Mouse (Mus musculus) gastrocnemius, postnatal 36 days (tissue): ENCODE measurements around the gene Rhebl1. TPM values are rescaled to one million over a fixed set of nuclear protein-coding genes. Genes with fewer than 3 reads are reported as not detected.

Experiments used
- DNase-seq, 2 experiments: peaks; one replicate each; pipeline ENCODE4 v3.0.0; 2022
- intact Hi-C: fragments of 180-260 bp; cut with DNase I; formaldehyde crosslinking; loops from one replicate; pipeline ENCODE4 v1.15.1; 2025
- total RNA-seq, 2 experiments: library from RNA; stranded (reverse); gene quantifications; 2 replicates each; pipeline ENCODE4 v1.2.3; 2021

The Rhebl1 gene
- total RNA-seq, 2 experiments from 2014 or later, result 1.9 to 3.1 TPM

- intact Hi-C loops, result loop anchor here (5.0 kb wide), 1 partner anchor 35 kb away; no protein-coding TSS in a partner anchor
- peak in 1 of 2 experiments; percentile 28 for DNase-seq
Measured at GRCm38 (mm10) chr15:98917091-98917490, 22.8 kb upstream of the Rhebl1 start.

DNA sequence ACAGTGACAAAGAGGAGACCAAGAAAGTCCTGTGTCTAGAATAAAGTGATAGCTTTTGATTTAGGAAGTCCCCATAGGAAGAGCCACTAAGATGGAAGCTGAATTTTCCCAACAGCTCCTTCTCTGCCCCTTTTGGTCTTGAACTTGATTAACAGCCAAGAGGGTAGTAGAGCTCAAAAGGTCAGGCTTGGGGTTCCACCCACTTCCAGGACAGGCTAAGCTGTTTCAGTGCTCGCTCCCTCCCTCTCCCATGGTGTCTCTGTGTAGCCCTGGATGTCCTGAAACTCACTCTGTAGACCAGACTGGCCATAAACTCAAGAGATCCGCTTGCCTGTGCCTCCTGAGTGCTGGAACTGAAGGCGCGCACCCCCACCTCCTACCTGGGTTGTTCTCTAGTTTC is 21.7 kb upstream of the Rhebl1 start:
- intact Hi-C loops, result loop anchor here (5.0 kb wide), 1 partner anchor 34 kb away; no protein-coding TSS in a partner anchor
- DNase-seq, result no peak

DNA sequence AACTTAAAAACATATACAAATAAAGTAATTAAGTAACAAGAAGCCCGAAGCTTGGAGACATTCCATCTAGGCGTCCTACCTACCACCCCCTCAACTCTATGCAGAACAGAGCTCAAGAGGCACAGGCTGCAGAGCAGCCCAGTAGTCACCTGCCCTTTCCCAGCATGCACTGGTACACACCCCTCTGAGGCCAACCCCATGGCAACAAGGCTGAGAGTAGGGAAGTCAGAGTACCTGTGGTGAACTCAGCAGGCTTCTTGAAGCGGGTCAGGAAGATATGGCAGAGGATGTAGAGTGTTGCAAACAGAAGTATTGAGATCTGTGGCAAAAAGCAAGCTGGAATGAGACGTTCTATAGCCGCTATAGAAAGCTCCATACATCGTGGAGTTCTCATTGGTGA is 20.6 kb upstream of the Rhebl1 start:
- intact Hi-C loops, result loop anchor here (5.0 kb wide), 1 partner anchor 33 kb away; no protein-coding TSS in a partner anchor

GRCm38 (mm10) chr15:98904692-98905091 is 10.4 kb upstream of the Rhebl1 start:
- intact Hi-C loops, result no loop called here
- no peak for DNase-seq

More for the DNA sequence above, 20.6 kb upstream of the Rhebl1 start:
- DNase-seq, result no peak

GRCm38 (mm10) chr15:98902600-98902999 is 8.3 kb upstream of the Rhebl1 start:
- no peak for DNase-seq
- intact Hi-C loops, result no loop called here

DNA sequence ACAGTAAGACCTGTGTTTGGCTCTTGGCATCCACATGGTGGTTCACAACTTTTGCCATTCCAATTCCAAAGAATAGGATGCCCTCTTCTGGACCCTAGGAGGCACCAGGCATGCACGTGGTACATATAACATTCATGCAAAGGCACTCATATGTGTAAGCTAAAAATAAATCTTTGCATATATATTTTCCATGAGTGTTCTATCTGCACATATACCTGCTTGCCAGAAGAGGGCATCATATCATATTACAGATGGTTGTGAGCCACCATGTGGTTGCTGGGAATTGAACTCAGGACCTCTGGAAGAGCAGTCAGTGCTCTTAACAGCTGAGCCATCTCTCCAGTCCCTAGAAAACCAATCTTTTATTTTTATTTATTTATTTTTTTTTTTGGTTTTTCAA is 7.2 kb upstream of the Rhebl1 start:
- no peak for DNase-seq
- intact Hi-C loops, result no loop called here

DNA sequence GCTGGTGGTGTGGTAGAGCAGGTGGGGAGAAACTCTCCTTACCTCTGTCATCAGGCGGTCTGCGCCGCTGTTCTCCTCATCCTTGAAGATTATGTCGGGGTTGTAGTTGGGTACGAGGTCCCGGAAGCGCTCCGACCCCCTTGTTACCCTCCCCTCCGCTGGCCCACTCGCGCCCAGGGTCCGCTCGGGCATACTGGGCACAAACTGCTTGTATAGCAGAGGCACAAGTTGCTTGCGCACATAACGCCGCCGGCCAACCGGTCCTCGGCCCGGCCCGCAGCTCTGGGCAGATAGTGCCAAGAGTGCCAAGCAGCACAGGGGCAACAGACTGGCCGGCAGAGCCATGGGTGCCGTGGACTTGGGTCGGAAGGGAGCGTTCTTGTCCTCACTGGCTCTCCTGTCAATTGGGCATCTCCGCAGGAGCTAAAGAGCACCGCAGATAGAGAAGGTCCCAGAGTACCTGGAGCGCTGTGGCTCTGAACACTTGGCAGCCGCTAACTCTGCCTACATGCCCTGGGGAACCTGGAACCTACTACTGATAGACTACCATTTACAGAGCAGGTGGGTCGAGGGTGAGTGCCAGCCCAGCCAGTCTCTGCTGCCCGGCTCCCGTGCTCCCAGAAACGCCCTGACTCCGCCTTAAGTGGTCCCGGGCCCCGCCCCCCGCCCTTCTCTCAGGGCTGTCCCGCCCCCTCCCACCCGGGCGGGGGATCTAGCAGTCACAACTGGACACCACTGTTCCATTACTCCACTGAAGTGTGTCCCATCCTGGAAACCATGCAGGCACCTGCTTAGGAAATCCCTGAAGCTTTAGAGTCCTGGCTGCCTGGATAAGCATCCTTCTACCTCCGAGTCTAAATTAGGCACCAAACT is 3.8 kb upstream of the Rhebl1 start, which contains the start of gene Dhh:
TSS of gene Dhh (minus strand) at position 613 of the 873 bp plus-strand sequence.
- intact Hi-C loops, result no loop called here
- DNase-seq, result no peak

DNA sequence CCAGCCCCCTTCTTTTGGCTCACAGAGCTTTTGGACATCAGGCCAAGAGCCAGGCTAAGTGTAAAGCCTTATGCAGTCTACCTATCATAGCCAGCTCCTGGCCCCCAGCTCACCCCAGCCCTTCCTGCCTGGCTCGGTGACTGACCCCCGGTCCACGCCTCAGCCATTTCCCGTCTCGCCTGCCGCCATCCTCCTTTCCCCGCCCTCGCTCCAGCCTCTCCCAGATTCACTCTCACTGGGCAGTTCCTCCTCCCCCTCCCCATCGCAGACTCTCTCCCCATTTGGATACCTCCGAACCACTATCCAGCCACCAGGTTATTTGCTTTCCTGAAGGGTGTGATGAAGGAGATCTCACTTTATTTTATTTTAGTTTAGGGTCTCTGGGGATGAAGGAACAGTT is 3.2 kb upstream of the Rhebl1 start:
- intact Hi-C loops, result no loop called here
- DNase-seq, result no peak

GRCm38 (mm10) chr15:98895635-98896589 is 1.6 kb upstream of the Rhebl1 start:
- intact Hi-C loops, result no loop called here
- no peak for DNase-seq

DNA sequence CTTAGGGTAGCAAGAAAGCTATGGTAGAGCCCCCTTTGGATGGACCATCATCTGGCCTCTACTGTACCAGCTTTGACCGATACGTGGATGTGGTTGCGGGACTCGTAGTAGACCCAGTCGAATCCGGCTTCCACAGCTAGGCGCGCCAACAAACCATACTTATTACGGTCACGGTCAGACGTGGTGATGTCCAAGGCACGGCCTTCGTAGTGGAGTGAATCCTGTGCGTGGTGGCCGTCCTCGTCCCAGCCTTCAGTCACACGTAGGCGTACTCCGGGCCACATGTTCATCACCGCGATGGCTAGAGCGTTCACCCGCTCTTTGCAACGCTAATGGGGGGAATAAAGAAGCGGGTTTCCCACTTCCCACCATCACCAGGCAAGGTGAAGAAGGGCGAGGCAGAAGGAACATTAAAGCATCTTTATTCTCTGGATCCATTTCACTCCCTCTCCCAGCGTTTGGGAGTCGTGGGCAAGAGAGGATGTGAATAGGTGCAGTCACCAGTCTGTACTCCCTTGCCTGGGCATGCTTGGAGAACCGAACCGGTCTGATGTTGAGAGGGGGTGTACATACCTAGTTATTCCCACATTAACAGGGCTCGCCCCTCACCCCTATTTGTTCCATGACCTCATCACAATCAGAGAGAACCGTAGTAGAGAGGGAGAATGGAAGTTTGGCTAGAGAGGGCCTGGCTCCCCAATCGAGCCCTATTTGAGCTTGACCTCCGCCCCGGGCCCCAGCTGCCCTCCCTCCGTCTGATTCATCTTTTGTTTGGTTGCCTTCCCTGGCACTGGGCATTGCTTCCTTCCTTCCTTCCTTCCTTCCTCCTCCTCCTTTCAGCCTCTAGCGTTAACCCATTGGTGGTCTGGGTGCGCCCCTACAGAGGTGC is 650 bp upstream of the Rhebl1 start:
- intact Hi-C loops, result loop anchor here (5.0 kb wide), 1 partner anchor 97 kb away; no protein-coding TSS in a partner anchor
- no peak for DNase-seq

GRCm38 (mm10) chr15:98893036-98893435 is 1.3 kb downstream of the Rhebl1 start:
- DNase-seq, result no peak
- intact Hi-C loops, result loop anchor here (5.0 kb wide), 1 partner anchor 99 kb away; no protein-coding TSS in a partner anchor

GRCm38 (mm10) chr15:98891907-98892606 is 2.3 kb downstream of the Rhebl1 start:
- DNase-seq, result peak in 1 of 2 experiments; percentile 37
- intact Hi-C loops, result loop anchor here (1.0 to 5.0 kb wide), 2 partner anchors 36 to 100 kb away; no protein-coding TSS in a partner anchor

GRCm38 (mm10) chr15:98891198-98891742 is 3.1 kb downstream of the Rhebl1 start:
- intact Hi-C loops, result loop anchor here (5.0 kb wide), 1 partner anchor 101 kb away; no protein-coding TSS in a partner anchor
- DNase-seq, result no peak

GRCm38 (mm10) chr15:98887526-98887925 is 6.8 kb downstream of the Rhebl1 start:
- intact Hi-C loops, result no loop called here
- no peak for DNase-seq

DNA sequence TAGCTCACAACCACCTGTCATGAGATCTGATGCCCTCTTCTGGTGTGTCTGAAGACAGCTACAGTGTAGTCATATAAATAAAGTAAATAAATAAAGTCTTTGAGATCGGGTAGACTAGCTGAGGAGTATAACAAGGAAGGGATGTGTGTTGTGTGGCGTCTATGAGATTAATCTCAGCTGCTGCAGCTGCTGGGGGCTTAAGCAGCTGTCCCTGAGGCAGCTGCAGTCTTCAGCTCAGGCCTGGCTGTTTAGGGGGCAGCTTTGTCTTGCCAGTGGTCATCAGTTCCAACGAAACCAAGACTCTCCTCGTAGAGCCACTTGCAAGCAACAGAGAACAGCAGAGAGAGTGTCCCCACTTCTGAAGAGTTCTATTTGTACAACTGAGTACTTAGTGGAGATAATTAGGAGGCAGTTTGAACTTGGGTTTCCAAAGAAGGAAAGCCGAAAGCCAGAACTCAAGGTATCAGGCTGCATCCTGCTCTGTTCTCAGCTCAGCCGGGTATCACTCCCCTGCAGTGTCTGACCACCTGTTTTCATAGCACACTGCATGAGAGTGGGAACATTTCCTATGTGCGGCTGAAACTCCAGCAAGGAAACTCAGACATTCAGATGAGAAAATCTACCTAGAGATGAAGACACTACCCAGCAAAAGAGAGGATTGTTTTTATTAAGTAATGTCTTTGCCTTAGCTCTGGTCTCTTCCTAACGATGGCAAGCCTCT is 7.5 kb downstream of the Rhebl1 start:
- intact Hi-C loops, result no loop called here
- no peak for DNase-seq

DNA sequence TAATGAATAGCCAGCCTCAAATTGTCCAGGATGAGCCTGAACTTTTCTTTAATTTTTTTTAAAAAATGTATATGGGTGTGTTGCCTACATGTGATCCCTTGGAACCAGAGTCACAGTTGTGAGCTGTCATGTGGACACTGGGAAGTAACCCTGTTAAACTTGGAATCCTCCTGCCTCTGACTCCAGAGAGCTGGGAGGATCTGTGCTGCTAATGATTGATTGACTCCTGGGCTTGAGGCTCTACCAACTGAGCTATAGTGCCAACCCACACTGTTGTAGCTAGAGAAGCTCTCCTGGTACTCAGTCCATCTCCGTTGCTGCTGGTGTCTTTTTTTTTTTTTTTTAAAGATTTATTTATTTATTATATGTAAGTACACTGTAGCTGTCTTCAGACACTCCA is 10.2 kb downstream of the Rhebl1 start:
- intact Hi-C loops, result loop anchor here (5.0 kb wide), 1 partner anchor 33 kb away; the partner anchor contains the start of gene Lmbr1l
- DNase-seq, result no peak

- intact Hi-C loops, result loop anchor here (5.0 kb wide), 1 partner anchor 34 kb away; the partner anchor contains the start of gene Lmbr1l
- no peak for DNase-seq
Measured at GRCm38 (mm10) chr15:98883661-98884060, 10.7 kb downstream of the Rhebl1 start.

GRCm38 (mm10) chr15:98881656-98882008 is 12.7 kb downstream of the Rhebl1 start:
- intact Hi-C loops, result loop anchor here (5.0 kb wide), 1 partner anchor 36 kb away; the partner anchor contains the start of gene Lmbr1l

More at GRCm38 (mm10) chr15:98881656-98882008, 12.7 kb downstream of the Rhebl1 start:
- DNase-seq, result no peak
